26 mouse cellular contexts compared by ENCODE assay signal in the genomic region with DNA sequence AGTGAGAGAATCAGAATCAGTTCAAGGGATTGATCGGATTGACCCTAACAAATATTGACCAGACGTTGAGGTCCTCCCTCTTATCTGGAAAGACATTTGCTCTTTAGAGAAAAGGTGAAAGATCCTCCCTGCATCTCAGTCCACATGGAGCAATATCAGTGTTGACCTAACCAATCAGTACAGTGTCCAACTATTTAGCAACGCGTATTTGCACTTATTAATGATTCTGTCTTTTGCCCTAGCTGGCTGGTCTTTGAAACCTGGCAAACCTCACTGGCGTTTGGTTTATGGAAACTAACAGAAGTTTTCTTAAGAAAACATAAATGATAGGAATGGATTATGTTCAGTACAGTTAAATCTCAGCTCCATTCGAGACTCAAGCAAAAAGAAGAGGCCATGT. TPM values are rescaled to one million over a fixed set of nuclear protein-coding genes. Genes with fewer than 3 reads are reported as not detected.
DNase-seq lines count a peak whose midpoint lies in the region; ATAC-seq lines count a peak whose summit lies in the region.
"Had no signal": no experiment of that assay in that cellular context is flagged by ENCODE, and none has a peak within 500 bp of the region (broad histone marks: within the 10 kb centered on the region; RNA-seq: fewer than 3 reads in every experiment).

No protein-coding gene starts in this region.

- no peaks in the 10 kb centered on the region for H3K4me1 ChIP-seq in brown adipose tissue, adult 24 weeks (ENCODE audit: control insufficient read depth, insufficient read depth, insufficient read length, low read length)
- no peaks in the 10 kb centered on the region for H3K4me1 ChIP-seq in liver, embryonic 15.5 days (replicated peaks)
- no peaks in the 10 kb centered on the region for H3K4me1 ChIP-seq in midbrain, embryonic 14.5 days (ENCODE audit: control insufficient read depth, insufficient read depth, low read length)
- H3K4me1 ChIP-seq: embryonic facial prominence, embryonic 13.5 days; forebrain, embryonic 12.5 days; heart, embryonic 15.5 days; hindbrain, embryonic 10.5 days; hindbrain, embryonic 15.5 days had no signal

- no peak overlapping the region for H3K4me3 ChIP-seq in brown adipose tissue, adult 24 weeks (ENCODE audit: insufficient read depth, low read depth, low read length)
- no peak overlapping the region for H3K4me3 ChIP-seq in liver, embryonic 15.5 days (replicated peaks)
- H3K4me3 ChIP-seq in midbrain, embryonic 14.5 days (replicated peaks; ENCODE audit: low read depth, low read length): no peak overlapping the region
- H3K4me3 ChIP-seq: embryonic facial prominence, embryonic 13.5 days; forebrain, embryonic 12.5 days; heart, adult 2 months; heart, embryonic 15.5 days; hindbrain, embryonic 10.5 days; hindbrain, embryonic 15.5 days had no signal

- peak; percentile 80 for ATAC-seq in liver, embryonic 15.5 days (ENCODE audit: insufficient read depth)
- no peak for ATAC-seq in midbrain, embryonic 14.5 days (ENCODE audit: low FRiP score, low TSS enrichment)
- ATAC-seq: activated CD4-positive, CD25-positive, alpha-beta regulatory T cell, adult 4 months; forebrain, embryonic 16.5 days; Patski had no signal

- peak; percentile 18 for DNase-seq in adrenal gland, postnatal 14 days
- no peak for DNase-seq in adrenal gland, postnatal 25 days
- DNase-seq in kidney, postnatal 36 days: peak; percentile 9 to 16
- no peak for DNase-seq in kidney, postnatal 10 days
- no peak for DNase-seq in midbrain, embryonic 14.5 days
- no peak for DNase-seq in yolk sac, embryonic 10.5 days (ENCODE audit: low spot score)
- DNase-seq: cerebellum, adult 11-12 months; cerebellum, adult 9-11 months; cerebellum, postnatal 36 days; gastrocnemius, postnatal 10 days; heart, adult 2 months had no signal

- H3K36me3 ChIP-seq in liver, embryonic 15.5 days (replicated peaks): no peaks in the 10 kb centered on the region
- no peaks in the 10 kb centered on the region for H3K36me3 ChIP-seq in midbrain, embryonic 14.5 days (ENCODE audit: control insufficient read depth, insufficient read depth, low read length)
- H3K36me3 ChIP-seq: embryonic facial prominence, embryonic 13.5 days; forebrain, embryonic 12.5 days; heart, embryonic 15.5 days; hindbrain, embryonic 10.5 days; hindbrain, embryonic 15.5 days had no signal

- H3K27me3 ChIP-seq in liver, embryonic 15.5 days: no peaks in the 10 kb centered on the region
- no peaks in the 10 kb centered on the region for H3K27me3 ChIP-seq in midbrain, embryonic 14.5 days (ENCODE audit: control insufficient read depth, insufficient read depth, low read length)
- H3K27me3 ChIP-seq: embryonic facial prominence, embryonic 13.5 days; forebrain, embryonic 12.5 days; heart, embryonic 15.5 days; hindbrain, embryonic 15.5 days had no signal

- H3K27ac ChIP-seq in brown adipose tissue, adult 24 weeks (replicated peaks; ENCODE audit: low read depth, low read length): peak overlapping the region; percentile 99
- no peak overlapping the region for H3K27ac ChIP-seq in liver, embryonic 15.5 days (replicated peaks)
- H3K27ac ChIP-seq in midbrain, embryonic 14.5 days (replicated peaks; ENCODE audit: low read depth, low read length): no peak overlapping the region
- H3K27ac ChIP-seq: embryonic facial prominence, embryonic 13.5 days; forebrain, embryonic 12.5 days; heart, adult 2 months; heart, embryonic 15.5 days; hindbrain, embryonic 10.5 days; hindbrain, embryonic 15.5 days had no signal

- no peak overlapping the region for H3K4me2 ChIP-seq in liver, embryonic 15.5 days
- H3K4me2 ChIP-seq in midbrain, embryonic 14.5 days (ENCODE audit: low read length): no peak overlapping the region
- H3K4me2 ChIP-seq: embryonic facial prominence, embryonic 13.5 days; forebrain, embryonic 12.5 days; heart, embryonic 11.5 days; heart, embryonic 15.5 days; hindbrain, embryonic 15.5 days had no signal

- no peak overlapping the region for H3K9ac ChIP-seq in liver, embryonic 15.5 days
- H3K9ac ChIP-seq in midbrain, embryonic 14.5 days (replicated peaks; ENCODE audit: low read length): no peak overlapping the region
- H3K9ac ChIP-seq: embryonic facial prominence, embryonic 13.5 days; forebrain, embryonic 12.5 days; heart, embryonic 15.5 days; hindbrain, embryonic 15.5 days had no signal

- no peaks in the 10 kb centered on the region for H3K9me3 ChIP-seq in liver, embryonic 15.5 days (replicated peaks)
- no peaks in the 10 kb centered on the region for H3K9me3 ChIP-seq in midbrain, embryonic 14.5 days (ENCODE audit: control insufficient read depth, low read length)
- H3K9me3 ChIP-seq: embryonic facial prominence, embryonic 13.5 days; forebrain, embryonic 12.5 days; heart, embryonic 15.5 days; hindbrain, embryonic 10.5 days; hindbrain, embryonic 15.5 days had no signal

- 50% methylated on average over 6 of the region's 6 CpGs for WGBS in liver, embryonic 15.5 days (ENCODE audit: insufficient replicate concordance)
- 93% methylated on average over 6 of the region's 6 CpGs for WGBS in midbrain, embryonic 14.5 days

RNA-seq across cellular contexts. Expression of a gene that starts 4.6 kb away (rescaled TPM):
- total RNA-seq in adrenal gland, postnatal 14 days (2021): 1.8 TPM in 1 of 2 replicates, not detected in the other
- total RNA-seq in adrenal gland, postnatal 25 days (2021): not detected in 2 replicates
- not detected in 2 replicates for polyA plus RNA-seq in brown adipose tissue, adult 24 weeks (2012; ENCODE audit: insufficient read depth, insufficient read length, missing spikeins)
- 4.7 and 5.7 TPM in 2 replicates for polyA plus RNA-seq in liver, embryonic 15.5 days (2015; fragmentation: Nextera tagmentation; extraction: Ambion mirVana)
- polyA plus RNA-seq in midbrain, embryonic 14.5 days (2014; fragmentation: Nextera tagmentation; extraction: Ambion mirVana): not detected in 2 replicates
- total RNA-seq: adrenal gland, postnatal 36 days; CH12.LX had no signal
- polyA plus RNA-seq: activated CD4-positive, CD25-positive, alpha-beta regulatory T cell, adult 4 months; brain, embryonic 14.5 days; embryonic facial prominence, embryonic 13.5 days; forebrain, embryonic 12.5 days; forebrain, embryonic 16.5 days; frontal cortex, adult 2 months; heart, embryonic 11.5 days; hindbrain, embryonic 10.5 days; hindbrain, embryonic 15.5 days; Patski had no signal

RNA-seq across cellular contexts. Expression of a gene that starts 36.4 kb away (rescaled TPM):
- total RNA-seq in adrenal gland, postnatal 14 days (2021): 584 and 637 TPM in 2 replicates
- 150 and 217 TPM in 2 replicates for total RNA-seq in adrenal gland, postnatal 25 days (2021)
- 911 and 1,049 TPM in 2 replicates for polyA plus RNA-seq in brown adipose tissue, adult 24 weeks (2012; ENCODE audit: insufficient read depth, insufficient read length, missing spikeins)
- 34.4 and 36.8 TPM in 2 replicates for polyA plus RNA-seq in liver, embryonic 15.5 days (2015; fragmentation: Nextera tagmentation; extraction: Ambion mirVana)
- 0.55 TPM in 1 of 2 replicates, not detected in the other for polyA plus RNA-seq in midbrain, embryonic 14.5 days (2014; fragmentation: Nextera tagmentation; extraction: Ambion mirVana)
- total RNA-seq: CH12.LX had no signal
- polyA plus RNA-seq: activated CD4-positive, CD25-positive, alpha-beta regulatory T cell, adult 4 months; brain, embryonic 14.5 days; Patski had no signal

RNA-seq across cellular contexts. Expression of a gene that starts 45.5 kb away (rescaled TPM):
- total RNA-seq in adrenal gland, postnatal 14 days (2021): 7.9 and 13.1 TPM in 2 replicates
- 7.5 and 9.8 TPM in 2 replicates for total RNA-seq in adrenal gland, postnatal 25 days (2021)
- 56.1 and 58.5 TPM in 2 replicates for polyA plus RNA-seq in brown adipose tissue, adult 24 weeks (2012; ENCODE audit: insufficient read depth, insufficient read length, missing spikeins)
- polyA plus RNA-seq in liver, embryonic 15.5 days (2015; fragmentation: Nextera tagmentation; extraction: Ambion mirVana): 0.30 and 0.52 TPM in 2 replicates
- polyA plus RNA-seq in midbrain, embryonic 14.5 days (2014; fragmentation: Nextera tagmentation; extraction: Ambion mirVana): not detected in 2 replicates
- total RNA-seq: CH12.LX; gastrocnemius, postnatal 10 days had no signal
- polyA plus RNA-seq: activated CD4-positive, CD25-positive, alpha-beta regulatory T cell, adult 4 months; brain, embryonic 14.5 days; embryonic facial prominence, embryonic 13.5 days; forebrain, embryonic 12.5 days; forebrain, embryonic 16.5 days; heart, embryonic 11.5 days; hindbrain, embryonic 10.5 days; hindbrain, embryonic 15.5 days; Patski had no signal

Comparison
In these comparisons a context has a peak if more than half of its experiments do, and no peak if none do; other contexts are left out.
1. DNase-seq: peak in adrenal gland, postnatal 14 days (single experiment) and kidney, postnatal 36 days (2 of 2); none in adrenal gland, postnatal 25 days (single experiment), kidney, postnatal 10 days (single experiment), midbrain, embryonic 14.5 days (single experiment) and yolk sac, embryonic 10.5 days (single experiment).
2. RNA of a gene that starts 36.4 kb away (polyA plus RNA-seq): 911 to 1,049 TPM in brown adipose tissue, adult 24 weeks and 34.4 to 36.8 TPM in liver, embryonic 15.5 days; 0.55 TPM in midbrain, embryonic 14.5 days; every median in the first group is over 10 times any median in the second.
3. RNA of a gene that starts 45.5 kb away (polyA plus RNA-seq): 56.1 to 58.5 TPM in brown adipose tissue, adult 24 weeks; 0.30 to 0.52 TPM in liver, embryonic 15.5 days and not detected in midbrain, embryonic 14.5 days; every median in the first group is over 10 times any median in the second.